Mouse (Mus musculus): ENCODE measurements around the gene Tmtc2. TPM values are rescaled to one million over a fixed set of nuclear protein-coding genes. Genes with fewer than 3 reads are reported as not detected.

The Tmtc2 gene
- polyA plus RNA-seq, 1 experiment from 2014 or later = 3.7 TPM

DNA sequence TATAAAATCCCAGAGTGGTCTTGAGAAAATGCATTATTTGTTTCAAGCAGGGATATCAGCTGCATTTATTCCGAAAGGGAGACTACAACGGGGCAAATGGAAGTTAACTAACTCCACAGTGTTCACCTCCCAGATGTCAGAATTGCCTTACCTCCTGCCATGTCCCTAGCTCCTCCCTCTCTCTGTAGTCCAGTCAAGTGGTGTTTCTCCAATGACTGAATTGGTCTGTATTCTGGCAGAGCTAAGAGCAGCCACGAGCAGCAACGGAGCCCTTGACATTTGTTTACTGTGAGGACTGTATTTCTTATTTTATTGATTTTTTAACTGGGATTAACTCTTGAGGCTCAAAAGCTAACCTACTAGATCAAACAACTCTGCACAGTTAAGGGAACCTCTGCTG lies 81.8 kb downstream of the Tmtc2 start:
- WGBS = 60% methylated on average over 4 of the region's 4 CpGs
- no peaks in the 10 kb centered on the region for H3K27me3 ChIP-seq (ENCODE audit: control insufficient read depth, insufficient read depth, low read length)
- H3K9me3 ChIP-seq (ENCODE audit: control insufficient read depth, low read length) = no peaks in the 10 kb centered on the region
- H3K27ac ChIP-seq (ENCODE audit: low read depth, low read length) = no peak overlapping the region
- no peak overlapping the region for H3K4me3 ChIP-seq (ENCODE audit: low read depth, low read length)
- no peak overlapping the region for H3K9ac ChIP-seq (ENCODE audit: low read length)
- H3K36me3 ChIP-seq (ENCODE audit: control insufficient read depth, insufficient read depth, low read length) = no peaks in the 10 kb centered on the region
- no peak overlapping the region for H3K4me2 ChIP-seq
- peaks cover 6% of the 10 kb centered on the region for H3K4me1 ChIP-seq (ENCODE audit: control insufficient read depth, insufficient read depth, low read length)
- no peak for ATAC-seq (ENCODE audit: low FRiP score)
- DNase-seq (ENCODE audit: low spot score, missing footprints) = no peak

DNA sequence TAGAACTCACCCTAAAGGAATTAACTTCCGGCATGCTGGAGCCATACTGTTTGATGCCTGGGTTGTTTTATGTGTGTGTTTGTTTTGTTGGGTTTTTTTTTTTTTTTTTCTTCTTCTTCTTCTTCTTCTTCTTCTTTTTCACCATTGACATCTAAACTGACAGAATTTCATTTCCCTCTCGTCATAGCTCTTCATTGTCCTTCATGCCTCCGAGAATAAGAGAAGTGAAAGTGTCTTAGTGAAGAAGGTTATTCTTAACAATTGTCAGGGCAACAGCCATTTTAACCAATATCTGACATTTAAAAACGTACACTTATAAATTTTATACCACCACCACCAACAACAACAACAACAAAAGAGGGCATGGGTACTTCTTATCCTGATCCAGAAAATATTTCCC lies 83.5 kb downstream of the Tmtc2 start:
- Histone ChIP-seq H3K4me1 (ENCODE audit: control insufficient read depth, insufficient read depth, low read length) (peaks cover 6% of the 10 kb centered on the region), H3K36me3 (ENCODE audit: control insufficient read depth, insufficient read depth, low read length) (no peaks in the 10 kb centered on the region), H3K4me3 (ENCODE audit: low read depth, low read length) (no peak overlapping the region), H3K27ac (ENCODE audit: low read depth, low read length) (no peak overlapping the region; the same call in 1 of the 2 replicates), H3K9ac (ENCODE audit: low read length) (no peak overlapping the region), H3K27me3 (ENCODE audit: control insufficient read depth, insufficient read depth, low read length) (no peaks in the 10 kb centered on the region), H3K9me3 (ENCODE audit: control insufficient read depth, low read length) (no peaks in the 10 kb centered on the region), H3K4me2 (no peak overlapping the region)
- WGBS = 76% methylated on average over 4 of the region's 4 CpGs
- ATAC-seq (ENCODE audit: low FRiP score) (no peak), DNase-seq (ENCODE audit: low spot score, missing footprints) (no peak)

DNA sequence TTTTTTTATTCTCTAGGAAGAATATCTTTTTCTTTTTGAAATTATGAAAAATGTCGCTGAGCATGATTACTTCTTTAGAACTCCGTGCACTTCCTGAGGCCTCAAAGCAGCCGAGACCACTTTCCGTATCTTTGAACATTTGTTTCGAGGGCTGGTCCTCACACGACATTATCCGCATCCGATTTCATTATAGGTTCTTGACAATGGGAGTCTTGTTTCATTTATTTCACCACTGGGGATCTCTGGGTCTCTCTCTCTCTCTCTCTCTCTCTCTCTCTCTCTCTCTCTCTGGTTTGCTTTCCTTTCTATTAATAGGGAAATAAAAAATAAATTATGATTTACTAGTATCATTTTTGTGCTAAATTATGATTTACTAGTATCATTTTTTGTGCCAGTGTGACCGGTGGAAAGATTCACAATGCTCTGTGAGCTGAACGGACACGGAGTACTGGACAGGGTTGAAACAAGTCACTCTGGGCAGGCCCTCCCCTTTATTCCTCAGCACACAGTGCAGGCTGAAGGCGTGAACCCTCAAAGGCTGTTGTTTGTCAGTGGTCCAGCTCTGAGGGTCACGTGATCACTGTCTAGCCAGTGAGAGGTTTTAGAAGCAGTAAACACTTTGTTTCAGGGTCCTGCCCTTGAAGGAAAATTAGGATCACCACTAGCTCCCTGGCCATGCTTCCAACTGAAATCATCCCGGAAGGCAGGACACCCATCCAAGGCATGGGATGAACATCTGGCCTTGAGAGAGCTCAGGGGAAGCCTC lies 84.1 kb downstream of the Tmtc2 start:
- Histone ChIP-seq H3K27ac (ENCODE audit: low read depth, low read length) (no peak overlapping the region; the same call in 1 of the 2 replicates), H3K4me1 (ENCODE audit: control insufficient read depth, insufficient read depth, low read length) (peaks cover 6% of the 10 kb centered on the region), H3K9me3 (ENCODE audit: control insufficient read depth, low read length) (no peaks in the 10 kb centered on the region), H3K9ac (ENCODE audit: low read length) (no peak overlapping the region), H3K36me3 (ENCODE audit: control insufficient read depth, insufficient read depth, low read length) (no peaks in the 10 kb centered on the region), H3K4me3 (ENCODE audit: low read depth, low read length) (no peak overlapping the region), H3K27me3 (ENCODE audit: control insufficient read depth, insufficient read depth, low read length) (no peaks in the 10 kb centered on the region), H3K4me2 (no peak overlapping the region)
- DNase-seq (ENCODE audit: low spot score, missing footprints) (no peak), ATAC-seq (ENCODE audit: low FRiP score) (peak; percentile 89)
- WGBS = 40% methylated on average over 14 of the region's 14 CpGs

DNA sequence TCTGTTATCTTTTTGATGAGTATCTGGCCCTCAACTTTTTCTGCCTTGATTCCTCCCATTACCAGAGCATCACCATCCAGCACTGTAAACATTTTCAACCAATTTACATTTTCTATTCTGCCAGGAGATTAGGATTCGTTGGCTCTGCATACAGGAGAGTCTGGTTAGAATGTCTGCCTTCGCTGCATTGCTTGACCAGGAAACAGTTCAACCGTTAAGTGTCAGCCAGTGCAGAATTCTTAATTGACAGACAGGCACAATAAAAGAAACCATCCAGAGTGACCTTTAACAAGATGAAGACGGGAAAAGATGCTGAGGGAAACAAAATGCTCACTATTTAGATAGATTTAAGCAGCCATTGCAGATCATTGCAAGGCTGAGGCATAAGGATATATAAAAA lies 87.3 kb downstream of the Tmtc2 start:
- ATAC-seq (ENCODE audit: low FRiP score) = no peak
- H3K9ac ChIP-seq (ENCODE audit: low read length) = no peak overlapping the region
- no peak overlapping the region for H3K4me3 ChIP-seq (ENCODE audit: low read depth, low read length)
- WGBS = 19% methylated on average over 4 of the region's 4 CpGs
- no peak overlapping the region for H3K4me2 ChIP-seq
- H3K9me3 ChIP-seq (ENCODE audit: control insufficient read depth, low read length) = no peaks in the 10 kb centered on the region
- peaks cover 21% of the 10 kb centered on the region for H3K4me1 ChIP-seq (ENCODE audit: control insufficient read depth, insufficient read depth, low read length)
- H3K36me3 ChIP-seq (ENCODE audit: control insufficient read depth, insufficient read depth, low read length) = no peaks in the 10 kb centered on the region
- no peak overlapping the region for H3K27ac ChIP-seq (ENCODE audit: low read depth, low read length)
- DNase-seq (ENCODE audit: low spot score, missing footprints) = no peak
- H3K27me3 ChIP-seq (ENCODE audit: control insufficient read depth, insufficient read depth, low read length) = no peaks in the 10 kb centered on the region; the same call in 1 of the 2 replicates

DNA sequence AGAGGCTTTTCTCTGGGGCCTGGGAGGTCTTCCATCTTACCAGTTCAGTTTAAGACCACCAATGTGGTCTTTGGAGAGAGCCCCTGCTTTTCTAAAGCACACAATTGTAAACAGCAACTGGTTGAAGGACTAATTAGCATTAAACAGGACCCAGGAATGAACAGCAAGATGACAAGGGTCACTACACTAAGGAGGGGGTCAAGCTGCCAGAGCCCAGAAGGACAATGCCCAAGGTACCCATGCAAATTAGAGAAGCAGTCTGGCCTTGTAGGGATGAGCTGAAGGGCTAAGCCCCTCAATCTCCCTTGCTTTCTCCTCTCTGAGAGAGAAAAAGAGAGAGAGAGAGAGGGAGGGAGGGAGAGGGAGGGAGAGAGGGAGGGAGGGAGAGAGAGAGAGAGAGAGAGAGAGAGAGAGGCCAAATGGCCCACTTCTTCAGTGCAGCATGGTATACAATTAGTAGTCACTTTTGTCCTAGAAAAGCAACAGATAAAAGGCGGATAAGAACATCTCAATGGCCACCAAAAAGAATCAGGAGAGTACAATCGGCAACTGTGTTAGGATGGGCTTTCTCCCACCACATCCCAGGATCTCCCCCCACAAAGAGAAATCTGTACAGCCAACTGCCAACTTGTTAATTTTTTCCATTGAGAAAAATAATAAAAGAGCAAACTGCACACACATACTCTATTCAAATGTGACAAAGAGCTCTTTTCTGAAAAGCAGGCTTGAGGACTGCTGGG lies 89.7 kb downstream of the Tmtc2 start:
- DNase-seq (ENCODE audit: low spot score, missing footprints) = peak; percentile 90

DNA sequence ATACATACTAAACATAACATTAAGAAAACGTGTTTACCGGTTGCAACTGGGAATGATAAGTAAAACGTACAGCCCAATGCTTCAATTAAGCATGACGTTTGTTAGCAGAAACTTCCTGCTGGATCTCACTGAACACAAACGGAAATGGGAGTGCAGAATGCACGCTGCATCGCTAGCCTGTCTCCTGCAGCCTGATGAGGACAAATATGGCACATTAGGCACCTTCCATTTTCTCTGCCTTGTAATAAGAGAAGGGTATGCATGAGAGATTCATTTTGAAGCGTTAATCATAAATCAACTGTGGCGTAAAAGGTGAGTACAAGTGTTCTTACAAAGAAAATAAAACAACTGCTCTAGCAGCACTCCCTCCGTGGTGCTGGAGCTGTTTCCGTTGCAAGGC lies 94.5 kb downstream of the Tmtc2 start:
- no peaks in the 10 kb centered on the region for H3K9me3 ChIP-seq (ENCODE audit: control insufficient read depth, low read length)
- no peak overlapping the region for H3K9ac ChIP-seq (ENCODE audit: low read length)
- no peaks in the 10 kb centered on the region for H3K36me3 ChIP-seq (ENCODE audit: control insufficient read depth, insufficient read depth, low read length)
- no peak for ATAC-seq (ENCODE audit: low FRiP score)
- 62% methylated on average over 11 of the region's 11 CpGs for WGBS
- H3K4me2 ChIP-seq = no peak overlapping the region
- no peak overlapping the region for H3K4me3 ChIP-seq (ENCODE audit: low read depth, low read length)
- peaks cover 2% of the 10 kb centered on the region; the same call in 1 of the 2 replicates for H3K27me3 ChIP-seq (ENCODE audit: control insufficient read depth, insufficient read depth, low read length)
- no peak overlapping the region for H3K27ac ChIP-seq (ENCODE audit: low read depth, low read length)
- peaks cover 21% of the 10 kb centered on the region for H3K4me1 ChIP-seq (ENCODE audit: control insufficient read depth, insufficient read depth, low read length)
- no peak for DNase-seq (ENCODE audit: low spot score, missing footprints)

More for the DNA sequence above, 89.7 kb downstream of the Tmtc2 start:
- H3K27me3 ChIP-seq (ENCODE audit: control insufficient read depth, insufficient read depth, low read length) = peaks cover 2% of the 10 kb centered on the region; the same call in 1 of the 2 replicates
- H3K4me1 ChIP-seq (ENCODE audit: control insufficient read depth, insufficient read depth, low read length) = peaks cover 24% of the 10 kb centered on the region
- H3K4me3 ChIP-seq (ENCODE audit: low read depth, low read length) = no peak overlapping the region
- 17% methylated on average over 2 of the region's 2 CpGs for WGBS
- no peaks in the 10 kb centered on the region for H3K36me3 ChIP-seq (ENCODE audit: control insufficient read depth, insufficient read depth, low read length)
- no peak overlapping the region for H3K4me2 ChIP-seq
- peak overlapping the region; percentile 30; the same call in 1 of the 2 replicates for H3K27ac ChIP-seq (ENCODE audit: low read depth, low read length)
- no peaks in the 10 kb centered on the region for H3K9me3 ChIP-seq (ENCODE audit: control insufficient read depth, low read length)
- no peak overlapping the region for H3K9ac ChIP-seq (ENCODE audit: low read length)
- ATAC-seq (ENCODE audit: low FRiP score) = peak; percentile 97

DNA sequence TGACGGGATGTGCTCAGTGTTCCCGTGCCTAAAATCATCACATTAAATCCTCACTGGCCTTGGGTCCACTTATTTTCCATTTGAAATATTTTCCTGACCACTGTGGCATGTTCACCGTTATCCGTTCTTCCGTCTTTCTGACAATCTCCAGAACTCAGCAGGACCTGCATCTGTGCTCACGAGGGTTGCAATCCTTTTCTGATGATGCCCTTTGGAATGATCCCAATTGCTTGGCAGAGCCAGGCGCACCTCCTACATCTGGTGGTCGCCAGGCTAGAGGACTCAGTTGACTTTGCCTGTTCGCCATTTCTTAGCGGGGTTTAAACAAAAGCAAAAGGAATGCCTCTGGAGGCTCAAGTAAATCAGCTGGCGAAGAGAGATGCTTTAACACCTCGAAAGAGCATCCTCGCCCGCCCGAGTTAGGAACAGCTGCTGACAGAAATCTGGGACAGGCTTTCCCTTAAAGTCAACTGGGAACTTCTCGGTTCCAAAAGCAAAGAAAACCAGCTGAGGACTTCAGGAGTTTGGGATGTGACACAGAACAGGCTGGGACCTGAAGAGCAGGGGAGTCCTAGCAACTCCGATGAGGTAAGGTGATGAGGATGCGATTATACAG lies 96.5 kb downstream of the Tmtc2 start:
- no peak overlapping the region for H3K4me2 ChIP-seq
- no peak overlapping the region for H3K27ac ChIP-seq (ENCODE audit: low read depth, low read length)
- no peak for ATAC-seq (ENCODE audit: low FRiP score)
- H3K4me1 ChIP-seq (ENCODE audit: control insufficient read depth, insufficient read depth, low read length) = peaks cover 7% of the 10 kb centered on the region; the same call in 1 of the 2 replicates
- no peaks in the 10 kb centered on the region for H3K36me3 ChIP-seq (ENCODE audit: control insufficient read depth, insufficient read depth, low read length)
- peaks cover 2% of the 10 kb centered on the region; the same call in 1 of the 2 replicates for H3K27me3 ChIP-seq (ENCODE audit: control insufficient read depth, insufficient read depth, low read length)
- no peak overlapping the region for H3K9ac ChIP-seq (ENCODE audit: low read length)
- no peak for DNase-seq (ENCODE audit: low spot score, missing footprints)
- H3K9me3 ChIP-seq (ENCODE audit: control insufficient read depth, low read length) = no peaks in the 10 kb centered on the region
- no peak overlapping the region for H3K4me3 ChIP-seq (ENCODE audit: low read depth, low read length)
- 92% methylated on average over 18 of the region's 18 CpGs for WGBS

DNA sequence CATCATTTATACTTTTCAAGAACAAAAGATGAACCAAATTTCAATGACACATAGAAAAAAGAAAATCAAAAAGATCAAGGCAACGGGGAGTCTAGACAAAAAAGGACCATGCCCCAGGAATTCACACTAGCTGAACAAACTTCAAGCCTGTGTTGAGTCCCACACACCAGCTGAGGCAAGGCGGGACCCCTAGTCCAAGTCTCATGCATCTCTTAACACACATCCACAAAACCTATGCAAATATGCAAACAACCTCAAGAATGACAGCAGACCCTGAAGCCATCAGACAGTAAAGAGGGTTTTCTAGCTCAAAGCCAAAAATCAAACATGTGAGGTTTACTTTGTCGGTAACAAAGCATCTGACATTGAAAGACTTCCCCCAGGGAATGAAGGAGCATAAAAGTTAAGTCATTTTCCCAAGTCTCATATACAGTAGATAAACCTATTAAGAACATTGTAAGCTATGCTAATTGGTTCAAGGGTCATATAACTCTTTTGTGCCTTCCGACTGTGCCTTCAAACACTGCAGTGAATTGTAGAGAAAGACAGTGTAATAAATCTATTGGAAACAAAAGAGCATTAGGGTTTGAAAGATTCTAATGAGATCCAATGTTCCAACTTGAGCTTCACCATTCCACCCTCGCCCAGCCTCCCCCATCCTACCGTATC lies 100.0 kb downstream of the Tmtc2 start:
- ATAC-seq (ENCODE audit: low FRiP score) = peak; percentile 80; the same call in 1 of the 2 replicates
- WGBS = 77% methylated on average over 6 of the region's 6 CpGs
- H3K4me3 ChIP-seq (ENCODE audit: low read depth, low read length) = no peak overlapping the region
- no peaks in the 10 kb centered on the region for H3K36me3 ChIP-seq (ENCODE audit: control insufficient read depth, insufficient read depth, low read length)
- H3K4me1 ChIP-seq (ENCODE audit: control insufficient read depth, insufficient read depth, low read length) = no peaks in the 10 kb centered on the region
- H3K27me3 ChIP-seq (ENCODE audit: control insufficient read depth, insufficient read depth, low read length) = no peaks in the 10 kb centered on the region
- no peak for DNase-seq (ENCODE audit: low spot score, missing footprints)
- H3K27ac ChIP-seq (ENCODE audit: low read depth, low read length) = no peak overlapping the region
- no peak overlapping the region for H3K4me2 ChIP-seq
- H3K9ac ChIP-seq (ENCODE audit: low read length) = no peak overlapping the region
- H3K9me3 ChIP-seq (ENCODE audit: control insufficient read depth, low read length) = no peaks in the 10 kb centered on the region
